Mouse (Mus musculus) Patski (cell line): ENCODE measurements at regions not wholly inside any gene's neighbourhood (a gene's known extent, or its start where the extent isn't known, plus 50 kb on each side); places are given as distances from the start of the nearest gene placed in this dataset.

Source experiments
- ATAC-seq: fragments of 100-300 bp; one replicate; pipeline ENCODE4 v1.8.0; 2021
- CTCF ChIA-PET: fragments of 350-600 bp; sonication (Branson Sonifier 250); formaldehyde crosslinking; loops from one replicate; lab custom pipeline; 2022; ENCODE audit warnings: inconsistent platforms; lab: Charles Lee
- POLR2A ChIA-PET: fragments of 350-600 bp; sonication (Branson Sonifier 250); formaldehyde crosslinking; loops from one replicate; lab custom pipeline; 2022; ENCODE audit warnings: antibody characterized with exemption, inconsistent platforms; lab: Charles Lee
- DNase-seq: peaks from one replicate; pipeline ENCODE4 v3.0.0-alpha.2; 2011; ENCODE audit warnings: low read depth, low spot score
- H3K27me3 ChIP-seq: fragments of 371-371 bp; one replicate; pipeline ENCODE4 v1.5.1; 2021
- CTCF ChIP-seq: fragments of 100-300 bp; IDR thresholded peaks from one replicate; pipeline ENCODE4 v1.5.1; 2021
- in situ Hi-C: fragments of 300-500 bp; cut with MboI; formaldehyde crosslinking; loops from 3 replicates; pipeline ENCODE4 v1.11.1; 2018; ENCODE audit warnings: low pct_unique_long_range_greater_than_20kb, mixed read lengths

GRCm38 (mm10) chr4:107750017-107750416, 52.0 kb upstream of the Lrp8 start:
- no peaks in the 10 kb centered on the region for H3K27me3 ChIP-seq
- DNase-seq: no peak
- CTCF ChIA-PET: no interaction called here
- in situ Hi-C loops: no loop called here
- no peak for TF ChIP-seq CTCF
- no peak for ATAC-seq
- POLR2A ChIA-PET: no interaction called here
